Mouse (Mus musculus): Measurements from ENCODE around the gene Jade3. TPM values are rescaled to one million over a fixed set of nuclear protein-coding genes. Genes with fewer than 3 reads are reported as not detected.

Jade3 gene
- total RNA-seq, 2 experiments from 2014 or later: 8.2 to 11.1 TPM

DNA sequence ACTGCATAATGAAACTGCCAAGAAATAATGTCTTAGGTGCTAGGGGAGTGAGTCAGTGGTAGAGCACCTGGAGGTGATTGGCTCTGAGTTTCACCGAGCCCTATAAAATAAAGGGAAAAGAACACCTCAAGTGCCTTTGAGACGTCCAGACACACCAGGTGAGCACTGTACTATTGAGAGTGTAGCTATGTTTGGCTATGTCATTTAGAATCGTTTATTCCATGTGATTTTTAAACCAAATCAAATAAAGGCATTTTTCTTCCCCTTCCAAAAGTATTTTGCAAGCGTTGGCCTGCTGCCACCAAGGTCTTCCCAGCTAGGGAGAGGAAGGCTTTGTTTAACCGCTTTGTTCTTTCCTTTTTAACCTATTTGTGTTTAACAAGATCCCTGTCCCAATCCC lies 122.1 kb downstream of the Jade3 start:
- peak in 1 of 2 experiments; percentile 12 for DNase-seq (ENCODE audit: low spot score in 2 of 2)

GRCm38 (mm10) chrX:20548011-20548879 lies 122.8 kb downstream of the Jade3 start:
- peak; percentile 3 to 4 for DNase-seq (ENCODE audit: low spot score in 2 of 2)

DNA sequence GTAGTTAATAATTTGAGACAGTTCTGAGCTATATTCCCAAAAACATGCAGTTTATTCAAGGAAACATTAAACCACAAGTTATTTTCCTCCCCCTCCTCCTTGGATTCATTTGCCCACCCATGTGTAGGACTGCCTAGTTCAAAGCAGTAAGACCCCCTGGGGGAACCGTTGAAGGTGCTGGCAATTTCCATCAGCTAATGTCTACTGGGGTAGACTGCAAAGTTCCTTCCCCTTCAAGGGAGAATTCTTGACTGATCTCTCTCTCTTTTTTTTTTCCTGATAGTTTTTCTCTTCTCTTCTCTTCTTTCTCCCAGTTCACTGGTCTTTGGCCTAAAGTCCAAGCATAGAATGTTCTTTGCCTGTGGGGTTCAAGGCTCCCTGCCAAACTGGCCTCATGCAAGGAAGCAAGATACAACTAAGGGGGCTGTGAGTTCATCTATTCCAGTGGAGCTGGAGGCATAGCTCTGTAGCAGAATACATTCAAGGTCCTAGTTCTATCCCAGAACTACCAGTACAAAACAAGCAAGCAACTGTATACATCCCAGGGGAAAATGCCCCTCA lies 123.5 kb downstream of the Jade3 start:
- DNase-seq (ENCODE audit: low spot score in 2 of 2): no peak

GRCm38 (mm10) chrX:20549532-20549931 lies 124.0 kb downstream of the Jade3 start, which contains the start of gene Rgn:
Rgn (plus strand) TSS chrX:20549787.
- DNase-seq (ENCODE audit: low spot score in 2 of 2): no peak

DNA sequence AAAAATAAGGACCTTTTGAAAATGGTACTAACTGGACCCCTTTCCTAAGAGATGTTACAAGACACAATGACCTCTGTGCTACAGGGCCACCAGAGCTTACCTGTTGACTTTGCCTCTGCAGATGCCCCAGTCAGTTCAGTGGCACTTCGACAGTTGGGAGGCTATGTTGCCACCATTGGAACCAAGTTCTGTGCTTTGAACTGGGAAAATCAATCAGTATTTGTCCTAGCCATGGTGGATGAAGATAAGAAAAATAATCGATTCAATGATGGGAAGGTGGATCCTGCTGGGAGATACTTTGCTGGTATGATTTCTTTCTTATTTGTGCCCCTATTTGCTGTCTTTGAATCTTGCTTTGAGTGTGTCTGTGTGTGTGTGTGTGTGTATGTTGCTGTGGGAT lies 126.7 kb downstream of the Jade3 start:
- DNase-seq (ENCODE audit: low spot score in 2 of 2): no peak

DNA sequence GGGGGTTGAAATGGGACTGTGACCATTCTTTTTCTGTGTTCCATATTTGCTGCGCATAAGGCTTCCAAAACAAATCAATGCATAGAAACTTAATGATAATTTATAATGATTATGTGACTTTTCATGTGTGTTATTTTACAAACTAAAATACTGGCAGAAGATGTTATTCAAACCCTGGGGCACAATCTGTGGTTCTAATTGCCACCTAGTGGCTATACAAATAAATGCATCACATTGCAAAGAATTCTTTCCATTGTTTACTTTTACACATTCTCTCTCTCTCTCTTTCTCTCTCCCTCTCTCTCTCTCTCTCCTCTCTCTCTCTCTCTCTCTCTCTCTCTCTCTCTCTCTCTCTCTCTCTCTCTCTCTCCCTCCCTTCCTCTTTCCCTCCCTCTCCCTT lies 136.4 kb downstream of the Jade3 start:
- DNase-seq (ENCODE audit: low spot score in 2 of 2): no peak

DNA sequence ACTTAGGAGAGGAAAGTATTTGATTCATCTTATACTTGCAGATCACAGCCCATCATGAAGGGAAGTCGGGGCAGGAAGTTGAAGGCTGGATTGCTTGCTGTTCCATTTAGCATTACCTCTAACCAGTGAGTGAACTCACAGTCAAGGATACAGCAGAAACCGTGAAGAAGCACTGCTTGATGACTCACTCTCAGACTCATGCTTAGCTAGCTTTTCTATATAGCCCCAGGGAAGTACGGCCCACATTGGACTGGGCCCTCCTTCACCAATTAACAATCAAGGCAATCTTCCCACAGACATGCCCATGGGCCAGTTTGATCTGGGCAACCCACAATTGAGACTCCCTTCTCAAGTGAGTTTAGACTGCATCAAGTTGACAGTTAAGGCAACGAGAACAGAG lies 138.5 kb downstream of the Jade3 start:
- DNase-seq (ENCODE audit: low spot score in 2 of 2): no peak

Other genes with a start within 250 kb of the Jade3 start
- gene Slc9a7, start 133.9 kb upstream of the Jade3 start, total RNA-seq (2021): 10 to 100 TPM; 11.2 to 11.4 TPM
- 10 to 100 TPM; 21.5 to 22.1 TPM for gene Rp2, start 61.2 kb upstream of the Jade3 start, total RNA-seq (2021)
- 10 to 100 TPM in 1 of 2 experiments, 1 to 10 TPM in 1; 3.9 to 35.1 TPM for gene Rgn, start 124.1 kb downstream of the Jade3 start, total RNA-seq (2021)
- 10 to 100 TPM; 34.5 to 39.9 TPM for gene Rbm10, start 191.8 kb downstream of the Jade3 start, total RNA-seq (2021)
- gene Ndufb11, start 191.9 kb downstream of the Jade3 start, total RNA-seq (2021): 100 to 1,000 TPM; 271 to 272 TPM
- 100 to 1,000 TPM; 348 to 400 TPM for gene Uba1, start 232.6 kb downstream of the Jade3 start, total RNA-seq (2021)